11 mouse cellular contexts compared by ENCODE assay signal in the genomic region with DNA sequence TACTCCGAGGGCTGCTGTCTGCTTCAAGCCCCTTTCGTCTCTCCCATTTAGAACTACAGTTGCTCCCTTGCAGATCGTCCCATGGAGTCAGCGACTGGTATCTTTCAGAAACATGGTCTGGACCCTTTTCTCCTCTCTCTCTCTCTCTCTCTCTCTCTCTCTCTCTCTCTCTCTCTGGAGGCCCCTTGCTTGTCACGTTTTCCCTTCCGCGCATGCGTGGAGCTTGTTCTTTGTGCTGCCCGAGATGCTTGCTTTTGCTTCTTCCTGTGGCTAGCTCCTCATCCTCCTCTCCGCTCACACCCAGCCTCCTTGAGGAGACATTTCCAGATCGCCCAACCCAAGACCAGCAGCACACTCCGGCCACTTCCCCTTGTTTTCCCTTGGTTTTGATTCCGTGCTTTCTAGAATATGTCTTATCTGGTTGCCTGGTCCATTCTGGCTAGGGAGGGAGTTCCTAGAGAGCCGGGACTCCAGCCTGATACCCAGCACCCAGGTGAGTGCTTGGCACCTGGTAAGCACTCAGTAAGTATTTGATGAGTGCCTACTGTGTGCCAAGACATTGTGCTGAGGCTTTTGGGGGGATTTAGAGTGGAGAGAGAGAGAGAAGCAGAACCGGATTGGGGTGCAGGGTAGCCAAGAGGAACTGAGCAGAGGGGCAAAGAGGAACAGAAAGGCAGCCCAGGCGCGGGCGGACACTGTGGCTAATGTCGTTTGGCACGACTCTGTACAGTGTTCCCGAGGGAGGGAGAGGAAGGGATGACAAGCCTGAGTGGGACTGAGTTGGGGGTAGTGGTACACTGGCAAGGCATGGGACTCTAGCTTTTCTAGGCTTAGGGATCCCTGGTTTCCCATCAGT. TPM values are rescaled to one million over a fixed set of nuclear protein-coding genes. Genes with fewer than 3 reads are reported as not detected.
DNase-seq lines count a peak whose midpoint lies in the region; ATAC-seq and TF ChIP-seq lines count a peak whose summit lies in the region.
"Had no signal": no experiment of that assay in that cellular context is flagged by ENCODE, and none has a peak within 500 bp of the region (broad histone marks: within the 10 kb centered on the region; RNA-seq: fewer than 3 reads in every experiment).

No protein-coding gene starts in this region.

- in situ Hi-C loops in ES-E14 (cut with MboI; ENCODE audit: low sequenced_read_pairs in 2 of 2, unreplicated experiment in 2 of 2) = no loop called here

- no peak for DNase-seq in layer of hippocampus, adult 2 months (ENCODE audit: low spot score in 2 of 2)
- DNase-seq in layer of hippocampus, postnatal 10 days (ENCODE audit: low spot score in 2 of 2) = no peak
- no peak for DNase-seq in ES-E14 (ENCODE audit: low read depth, low spot score)
- no peak for DNase-seq in thymus, adult 18-20 months
- no peak for DNase-seq in cerebellum, postnatal 36 days
- no peak for DNase-seq in right cerebral cortex, adult 18-20 months

- peaks cover 2 to 11% of the 10 kb centered on the region in 2 experiments; a peak in 1 of 4 replicates for H3K4me1 ChIP-seq in ES-E14 (ENCODE audit: control insufficient read depth in 2 of 2, insufficient read depth in 2 of 2, low read length in 2 of 2, poor library complexity in 1 of 2)
- peaks cover 46% of the 10 kb centered on the region for H3K4me1 ChIP-seq in neural tube, embryonic 15.5 days

- WGBS in neural tube, embryonic 15.5 days = 78% methylated on average over 21 of the region's 21 CpGs

- TF ChIP-seq CTCF in layer of hippocampus, adult 2 months (conservative IDR thresholded peaks at IDR 0.05) = no peak

- H3K27me3 ChIP-seq in neural tube, embryonic 15.5 days (replicated peaks) = no peaks in the 10 kb centered on the region

- H3K4me3 ChIP-seq in layer of hippocampus, adult 2 months = no peak overlapping the region
- peak overlapping the region in 1 of 2 experiments; percentile 28; a peak in 2 of 4 replicates for H3K4me3 ChIP-seq in ES-E14 (ENCODE audit: insufficient read depth in 1 of 2, low read depth in 1 of 2, low read length in 2 of 2, poor library complexity in 1 of 2, severe bottlenecking in 1 of 2)
- H3K4me3 ChIP-seq in neural tube, embryonic 15.5 days (replicated peaks) = no peak overlapping the region
- H3K4me3 ChIP-seq: embryonic facial prominence, embryonic 10.5 days had no signal

- H3K27ac ChIP-seq in layer of hippocampus, adult 2 months = 0 out of 2 replicates have a peak overlapping the region, but pooled peaks have one; percentile 32
- no peak overlapping the region for H3K27ac ChIP-seq in ES-E14 (ENCODE audit: insufficient read depth, low read depth, low read length, poor library complexity, severe bottlenecking)
- H3K27ac ChIP-seq in neural tube, embryonic 15.5 days (replicated peaks) = no peak overlapping the region
- H3K27ac ChIP-seq: embryonic facial prominence, embryonic 10.5 days had no signal

- peaks cover 12% of the 10 kb centered on the region for H3K36me3 ChIP-seq in ES-E14 (ENCODE audit: control insufficient read depth, insufficient read depth, low read length, poor library complexity, severe bottlenecking)
- peaks cover 51% of the 10 kb centered on the region for H3K36me3 ChIP-seq in neural tube, embryonic 15.5 days

- H3K9ac ChIP-seq in ES-E14 (ENCODE audit: insufficient read depth, low read depth, low read length, poor library complexity, severe bottlenecking) = peak overlapping the region; percentile 11; the same call in 1 of the 2 replicates
- no peak overlapping the region; the same call in 1 of the 2 replicates for H3K9ac ChIP-seq in neural tube, embryonic 15.5 days (replicated peaks)

- peak; percentile 85 for ATAC-seq in granulocyte monocyte progenitor cell, adult 5-6 weeks (replicated peaks; ENCODE audit: poor library complexity, severe bottlenecking)
- ATAC-seq in neural tube, embryonic 15.5 days (ENCODE audit: low FRiP score) = no peak
- ATAC-seq: forebrain, embryonic 14.5 days; inflammation-experienced regulatory T-cells, adult 6 months had no signal

- peak overlapping the region; percentile 11; the same call in 1 of the 2 replicates for H3K4me2 ChIP-seq in neural tube, embryonic 15.5 days

- no peaks in the 10 kb centered on the region for H3K9me3 ChIP-seq in ES-E14 (ENCODE audit: control insufficient read depth, insufficient read depth, low read depth, low read length)
- H3K9me3 ChIP-seq in neural tube, embryonic 15.5 days (replicated peaks) = no peaks in the 10 kb centered on the region
- H3K9me3 ChIP-seq: embryonic facial prominence, embryonic 10.5 days had no signal

TF ChIP-seq in ES-E14, 5 proteins besides CTCF, POLR2A, EP300 and RAD21:
- TF ChIP-seq HCFC1 (IDR thresholded peaks at IDR 0.05; ENCODE audit: borderline replicate concordance, insufficient read depth, low read length) (no peak), CHD2 (IDR thresholded peaks at IDR 0.05; ENCODE audit: low read depth, low read length) (no peak), ZNF384 (IDR thresholded peaks at IDR 0.05; ENCODE audit: low read depth, low read length) (no peak), MAFK (IDR thresholded peaks at IDR 0.05; ENCODE audit: insufficient read depth, low read depth, low read length) (no peak), ZC3H11A (IDR thresholded peaks at IDR 0.05; ENCODE audit: borderline replicate concordance, low read depth, low read length) (no peak)

RNA-seq across cellular contexts. Expression of gene Arl10, which starts 3.1 kb away (rescaled TPM):
- total RNA-seq in layer of hippocampus, adult 2 months (2021) = 10 to 100 TPM; 30.5 to 34.0 TPM
- 10 to 100 TPM; 49.6 to 49.9 TPM for total RNA-seq in layer of hippocampus, postnatal 10 days (2021)
- total RNA-seq in ES-E14 (2012; rRNA removed) = 38.3 and 51.0 TPM in 2 replicates
- 17.4 and 24.0 TPM in 2 replicates for total RNA-seq in granulocyte monocyte progenitor cell, adult 5-6 weeks (2014; fragmentation: Nextera tagmentation)
- 12.1 and 15.0 TPM in 2 replicates for total RNA-seq in granulocyte monocyte progenitor cell, adult 5-6 weeks (2017)
- 81.9 and 93.8 TPM in 2 replicates for polyA plus RNA-seq in neural tube, embryonic 15.5 days (2015; fragmentation: Nextera tagmentation; extraction: Ambion mirVana)

RNA-seq across cellular contexts. Expression of gene Nop16, which starts 12.0 kb away (rescaled TPM):
- 10 to 100 TPM; 24.8 to 28.1 TPM for total RNA-seq in layer of hippocampus, adult 2 months (2021)
- 10 to 100 TPM; 34.2 to 36.6 TPM for total RNA-seq in layer of hippocampus, postnatal 10 days (2021)
- total RNA-seq in ES-E14 (2012; rRNA removed) = 53.2 and 65.5 TPM in 2 replicates
- 90.9 and 122 TPM in 2 replicates for total RNA-seq in granulocyte monocyte progenitor cell, adult 5-6 weeks (2014; fragmentation: Nextera tagmentation)
- total RNA-seq in granulocyte monocyte progenitor cell, adult 5-6 weeks (2017) = 101 and 118 TPM in 2 replicates
- 64.7 and 69.8 TPM in 2 replicates for polyA plus RNA-seq in neural tube, embryonic 15.5 days (2015; fragmentation: Nextera tagmentation; extraction: Ambion mirVana)

RNA-seq across cellular contexts. Expression of gene Higd2a, which starts 12.1 kb away (rescaled TPM):
- total RNA-seq in layer of hippocampus, adult 2 months (2021) = 100 to 1,000 TPM; 163 to 167 TPM
- total RNA-seq in layer of hippocampus, postnatal 10 days (2021) = 100 to 1,000 TPM; 168 to 177 TPM
- 108 and 156 TPM in 2 replicates for total RNA-seq in ES-E14 (2012; rRNA removed)
- total RNA-seq in granulocyte monocyte progenitor cell, adult 5-6 weeks (2014; fragmentation: Nextera tagmentation) = 111 and 118 TPM in 2 replicates
- 36.5 and 67.4 TPM in 2 replicates for total RNA-seq in granulocyte monocyte progenitor cell, adult 5-6 weeks (2017)
- polyA plus RNA-seq in neural tube, embryonic 15.5 days (2015; fragmentation: Nextera tagmentation; extraction: Ambion mirVana) = 267 and 285 TPM in 2 replicates

RNA-seq across cellular contexts. Expression of gene 4833439L19Rik, which starts 12.6 kb away (rescaled TPM):
- 100 to 1,000 TPM; 152 to 159 TPM for total RNA-seq in layer of hippocampus, adult 2 months (2021)
- total RNA-seq in layer of hippocampus, postnatal 10 days (2021) = 100 to 1,000 TPM; 165 to 183 TPM
- total RNA-seq in ES-E14 (2012; rRNA removed) = 48.0 and 52.8 TPM in 2 replicates
- 58.0 and 65.9 TPM in 2 replicates for total RNA-seq in granulocyte monocyte progenitor cell, adult 5-6 weeks (2014; fragmentation: Nextera tagmentation)
- total RNA-seq in granulocyte monocyte progenitor cell, adult 5-6 weeks (2017) = 27.7 and 30.9 TPM in 2 replicates
- 218 and 220 TPM in 2 replicates for polyA plus RNA-seq in neural tube, embryonic 15.5 days (2015; fragmentation: Nextera tagmentation; extraction: Ambion mirVana)

RNA-seq across cellular contexts. Expression of gene Cltb, which starts 33.3 kb away (rescaled TPM):
- total RNA-seq in layer of hippocampus, adult 2 months (2021) = 100 to 1,000 TPM; 252 to 268 TPM
- 100 to 1,000 TPM; 308 to 332 TPM for total RNA-seq in layer of hippocampus, postnatal 10 days (2021)
- total RNA-seq in ES-E14 (2012; rRNA removed) = 49.5 and 75.1 TPM in 2 replicates
- total RNA-seq in granulocyte monocyte progenitor cell, adult 5-6 weeks (2014; fragmentation: Nextera tagmentation) = 4.5 and 6.6 TPM in 2 replicates
- total RNA-seq in granulocyte monocyte progenitor cell, adult 5-6 weeks (2017) = 7.8 and 12.3 TPM in 2 replicates
- polyA plus RNA-seq in neural tube, embryonic 15.5 days (2015; fragmentation: Nextera tagmentation; extraction: Ambion mirVana) = 230 and 259 TPM in 2 replicates
